Mouse (Mus musculus): Measurements from ENCODE around the gene Mmp17. TPM values are rescaled to one million over a fixed set of nuclear protein-coding genes. Genes with fewer than 3 reads are reported as not detected.

Gene Mmp17
- 0.16 TPM for polyA plus RNA-seq (2017; shearing (Covaris generic))

DNA sequence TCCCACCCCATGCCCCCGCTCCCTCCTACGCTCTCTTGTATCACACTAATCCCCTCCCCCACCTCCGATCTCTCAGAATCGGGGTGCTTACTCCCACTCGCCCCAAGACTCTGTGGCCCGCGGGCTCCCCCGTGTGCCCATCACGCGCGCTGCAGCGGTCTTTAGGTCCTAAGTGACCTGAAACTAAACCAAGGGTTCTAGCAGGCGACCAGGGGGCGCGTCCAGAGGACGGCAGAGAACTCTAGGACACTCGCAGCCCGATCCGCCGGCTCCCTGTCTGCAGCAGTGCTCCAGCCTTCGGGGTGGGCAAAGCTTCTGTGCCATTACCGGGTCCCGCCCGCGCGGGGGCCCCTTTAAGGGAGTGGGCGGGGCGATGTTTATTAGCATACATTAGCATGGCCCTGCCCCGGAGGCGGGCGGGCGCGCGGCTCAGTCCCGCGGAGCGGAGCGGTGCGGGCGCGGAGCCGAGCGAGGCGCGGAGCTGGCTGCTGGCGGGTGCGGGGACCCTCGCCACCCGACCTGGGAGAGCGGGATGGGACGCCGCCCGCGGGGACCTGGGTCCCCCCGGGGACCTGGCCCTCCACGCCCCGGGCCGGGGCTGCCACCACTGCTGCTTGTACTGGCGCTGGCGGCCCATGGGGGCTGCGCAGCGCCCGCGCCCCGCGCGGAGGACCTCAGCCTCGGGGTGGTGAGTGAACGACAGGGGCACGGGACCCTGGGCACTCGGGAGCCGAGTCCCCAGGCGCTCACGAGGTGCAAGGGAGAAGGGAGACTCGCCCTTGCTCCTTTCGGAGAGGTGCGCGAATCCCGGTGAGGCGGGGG is at the start of gene Mmp17:
Gene Mmp17 (plus strand): TSS at position 409 of the 822 bp plus-strand sequence.

Other genes starting within 250 kb of the Mmp17 start
- 48.1 TPM for gene Sfswap, start 82.9 kb upstream of the Mmp17 start, polyA plus RNA-seq (2017; shearing (Covaris generic))
- gene Zfp11, start 85.9 kb downstream of the Mmp17 start, polyA plus RNA-seq (2017; shearing (Covaris generic)) = 4.8 TPM
- gene Sept14, start 124.3 kb downstream of the Mmp17 start, polyA plus RNA-seq (2017; shearing (Covaris generic)) = not detected
- gene Mrps17, start 131.3 kb downstream of the Mmp17 start, polyA plus RNA-seq (2017; shearing (Covaris generic)) = 127 TPM
- gene Nipsnap2, start 140.9 kb downstream of the Mmp17 start, polyA plus RNA-seq (2017; shearing (Covaris generic)) = 32.4 TPM
- 70.0 TPM for gene Psph, start 203.3 kb downstream of the Mmp17 start, polyA plus RNA-seq (2017; shearing (Covaris generic))